Mouse (Mus musculus): ENCODE data around the gene Nfix. TPM values are rescaled to one million over a fixed set of nuclear protein-coding genes. Genes with fewer than 3 reads are reported as not detected.

The Nfix gene
- polyA plus RNA-seq, 1 experiment: 65.7 TPM

DNA sequence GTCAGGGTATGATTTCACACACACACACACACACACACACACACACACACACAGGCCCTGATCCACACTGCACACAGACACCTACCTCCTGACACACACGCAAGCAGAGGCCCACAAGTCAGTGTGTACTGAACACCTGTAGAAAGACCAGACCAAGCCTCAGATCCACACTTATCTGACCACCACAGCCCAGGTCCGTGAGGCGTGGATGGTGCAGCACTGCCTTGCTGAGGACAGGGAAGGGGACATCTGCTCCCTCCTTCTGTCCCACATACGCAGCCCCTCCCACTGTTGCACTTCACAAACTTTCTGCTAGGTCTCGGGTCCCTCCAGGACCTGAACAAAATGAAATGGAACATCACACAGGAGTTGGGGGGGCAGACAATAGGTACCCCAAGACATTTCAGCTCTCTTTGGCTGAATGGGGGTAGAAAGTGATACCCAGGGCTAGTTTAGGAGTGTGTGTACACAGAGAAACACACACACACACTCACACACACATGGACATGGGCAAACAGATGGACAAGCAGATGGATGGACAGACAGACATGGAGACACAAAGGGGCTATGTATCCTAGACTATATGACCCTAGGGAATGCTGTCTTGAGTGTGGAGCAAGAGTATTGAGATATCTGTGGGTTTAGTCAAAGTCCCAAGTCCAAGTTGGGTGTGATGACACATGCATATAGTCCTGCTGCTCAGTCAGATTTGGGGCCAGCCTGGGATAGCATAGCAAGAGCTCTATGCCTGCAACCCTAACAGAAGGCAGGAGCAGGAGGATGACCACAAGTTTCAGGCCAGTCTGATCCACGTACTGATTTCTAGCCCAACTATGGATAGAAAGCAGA is 47.2 kb downstream of the Nfix start:
- peaks cover 8% of the 10 kb centered on the region for H3K36me3 ChIP-seq (ENCODE audit: control insufficient read depth, insufficient read depth)
- TF ChIP-seq MYOG (IDR thresholded peaks at IDR 0.05; ENCODE audit: control insufficient read depth in 1 of 3, insufficient read depth in 1 of 3, insufficient read length in 2 of 3, low read depth in 2 of 3) (no peak), E2F4 (IDR thresholded peaks at IDR 0.05; ENCODE audit: insufficient read depth) (no peak), MYOD1 (IDR thresholded peaks at IDR 0.05; ENCODE audit: control insufficient read depth in 1 of 3, insufficient read length in 2 of 3, low read depth in 2 of 3) (peak in 2 of 3 experiments; percentile 45 to 55)
- peaks cover 40% of the 10 kb centered on the region for H3K79me2 ChIP-seq (ENCODE audit: control insufficient read depth, insufficient read depth)
- no peak overlapping the region for H3K4me2 ChIP-seq (ENCODE audit: low read depth)
- no peak overlapping the region for H3K4me3 ChIP-seq
- H3ac ChIP-seq (ENCODE audit: control insufficient read depth, insufficient read length): no peak overlapping the region
- H3K27me3 ChIP-seq (ENCODE audit: control insufficient read depth, insufficient read depth, insufficient read length): no peaks in the 10 kb centered on the region

- H3K79me2 ChIP-seq (ENCODE audit: control insufficient read depth, insufficient read depth): peaks cover 36% of the 10 kb centered on the region
- H3ac ChIP-seq (ENCODE audit: control insufficient read depth, insufficient read length): no peak overlapping the region
- peak overlapping the region; percentile 68 for H3K4me2 ChIP-seq (ENCODE audit: low read depth)
- TF ChIP-seq REST (IDR thresholded peaks at IDR 0.05; ENCODE audit: insufficient read depth, insufficient read length) (no peak), SRF (IDR thresholded peaks at IDR 0.05; ENCODE audit: control insufficient read depth, insufficient read length, low read depth) (no peak)
- H3K4me3 ChIP-seq: no peak overlapping the region
- H3K27me3 ChIP-seq (ENCODE audit: control insufficient read depth, insufficient read depth, insufficient read length): no peaks in the 10 kb centered on the region
- no peaks in the 10 kb centered on the region for H3K36me3 ChIP-seq (ENCODE audit: control insufficient read depth, insufficient read depth)
Observed at GRCm38 (mm10) chr8:84749519-84749918, 50.6 kb downstream of the Nfix start.

DNA sequence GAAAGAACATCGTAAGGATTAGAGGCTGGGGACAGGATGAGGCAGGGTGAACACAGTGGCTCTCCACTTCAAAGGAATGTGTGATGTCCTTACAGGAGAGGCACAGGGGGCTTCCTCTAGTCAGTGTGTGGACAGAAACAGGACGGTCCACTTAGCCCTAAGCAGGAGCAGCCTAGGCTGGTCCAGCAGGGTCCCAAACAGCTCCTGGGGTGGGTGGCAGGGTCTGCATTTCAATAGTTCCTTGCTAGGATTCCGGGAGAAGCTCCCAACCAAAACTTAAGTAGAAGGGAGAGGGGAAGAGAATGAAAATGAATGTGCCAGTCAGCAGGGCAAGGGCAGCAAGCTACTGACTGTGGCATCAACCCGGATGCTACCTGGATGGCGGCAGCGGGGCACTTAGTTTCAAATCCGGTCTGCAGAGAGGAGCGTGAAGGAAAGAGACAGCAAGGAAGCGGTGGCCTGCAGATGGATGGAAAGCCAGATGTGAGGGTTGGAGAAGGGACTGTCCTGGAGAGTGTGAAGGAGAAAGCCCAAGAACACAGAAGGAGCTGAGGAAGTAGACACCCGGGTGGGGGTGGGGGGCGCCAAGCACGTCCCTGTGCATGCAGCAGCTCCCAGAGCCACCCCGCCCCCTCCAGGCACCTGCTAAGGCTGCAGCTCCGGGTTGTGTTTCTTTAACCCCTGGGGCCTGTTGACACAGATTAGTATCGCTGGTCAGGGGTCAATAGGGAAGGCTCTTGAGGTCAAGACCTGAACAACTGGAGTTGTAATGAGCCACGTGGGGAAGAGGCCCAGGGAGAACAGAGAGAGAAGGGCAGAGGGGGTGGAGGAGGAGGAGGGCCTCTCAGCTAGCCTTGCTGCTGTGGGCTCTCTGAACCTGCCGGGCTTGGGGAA is 54.9 kb downstream of the Nfix start:
- no peak overlapping the region for H3ac ChIP-seq (ENCODE audit: control insufficient read depth, insufficient read length)
- H3K79me2 ChIP-seq (ENCODE audit: control insufficient read depth, insufficient read depth): peaks cover 27% of the 10 kb centered on the region
- TF ChIP-seq MAX (IDR thresholded peaks at IDR 0.05; ENCODE audit: low read depth) (no peak), USF1 (IDR thresholded peaks at IDR 0.05; ENCODE audit: low read depth) (peak; percentile 14), CEBPB (IDR thresholded peaks at IDR 0.05; ENCODE audit: insufficient read depth, poor library complexity, severe bottlenecking) (no peak), POLR2AphosphoS2 (IDR thresholded peaks at IDR 0.05; ENCODE audit: insufficient read length, low read depth) (no peak), REST (IDR thresholded peaks at IDR 0.05; ENCODE audit: insufficient read depth, insufficient read length) (no peak), TCF12 (IDR thresholded peaks at IDR 0.05; ENCODE audit: insufficient read depth, poor library complexity, severe bottlenecking) (no peak), MYOD1 (IDR thresholded peaks at IDR 0.05; ENCODE audit: control insufficient read depth in 1 of 3, insufficient read length in 2 of 3, low read depth in 2 of 3) (peak in 2 of 3 experiments; percentile 14 to 15), E2F4 (IDR thresholded peaks at IDR 0.05; ENCODE audit: insufficient read depth) (no peak), MYOG (IDR thresholded peaks at IDR 0.05; ENCODE audit: control insufficient read depth in 1 of 3, insufficient read depth in 1 of 3, insufficient read length in 2 of 3, low read depth in 2 of 3) (peak in 1 of 3 experiments; percentile 46), TCF3 (IDR thresholded peaks at IDR 0.05; ENCODE audit: insufficient read length, low read depth) (no peak), POLR2A (IDR thresholded peaks at IDR 0.05; ENCODE audit: insufficient read length, low read depth) (no peak), SRF (IDR thresholded peaks at IDR 0.05; ENCODE audit: control insufficient read depth, insufficient read length, low read depth) (no peak)
- H3K4me3 ChIP-seq: no peak overlapping the region
- H3K4me2 ChIP-seq (ENCODE audit: low read depth): peak overlapping the region; percentile 81
- H3K36me3 ChIP-seq (ENCODE audit: control insufficient read depth, insufficient read depth): no peaks in the 10 kb centered on the region
- H3K27me3 ChIP-seq (ENCODE audit: control insufficient read depth, insufficient read depth, insufficient read length): no peaks in the 10 kb centered on the region

DNA sequence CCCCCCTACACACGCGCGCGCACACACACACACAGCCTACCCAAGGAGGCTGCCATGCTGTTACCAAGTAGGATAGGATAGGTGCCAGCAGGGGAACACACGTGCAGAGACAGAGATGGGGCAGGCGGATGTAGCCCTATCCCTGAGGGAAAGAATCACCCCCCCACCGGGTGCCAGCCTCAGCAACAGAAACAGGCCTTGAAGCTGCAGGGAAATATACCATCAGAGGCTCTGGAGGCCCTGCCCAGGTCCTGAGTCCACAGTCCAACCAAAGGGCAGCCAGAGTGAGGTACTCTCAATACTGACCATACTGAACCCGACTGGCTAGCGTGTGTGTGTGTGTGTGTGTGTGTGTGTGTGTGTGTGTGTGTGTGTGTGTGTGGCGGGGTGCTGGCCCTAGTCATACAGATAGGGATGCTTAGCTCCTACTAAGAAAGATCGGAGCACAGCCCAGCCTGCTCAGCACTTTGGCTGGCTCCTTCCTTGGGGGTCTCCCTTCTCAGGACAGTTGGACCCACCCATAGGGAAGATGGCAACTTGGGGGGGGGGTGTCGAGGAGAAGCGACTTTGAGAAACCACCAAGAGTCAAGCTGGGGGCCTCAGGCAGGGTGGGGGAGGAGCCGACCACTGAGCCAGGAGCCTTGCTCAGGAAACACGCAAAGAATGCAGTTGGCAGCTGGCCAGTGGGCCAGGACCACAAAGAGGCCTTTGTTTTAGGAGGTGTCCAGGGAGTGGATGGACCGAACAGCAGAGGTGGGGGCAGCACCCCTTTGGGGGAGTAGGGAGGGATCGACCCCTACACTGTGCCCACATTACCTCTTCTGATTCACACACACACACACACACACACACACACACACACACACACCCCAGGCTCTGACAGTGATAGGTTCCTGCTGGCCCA is 56.4 kb downstream of the Nfix start:
- H3K4me3 ChIP-seq: peak overlapping the region; percentile 15
- TF ChIP-seq POLR2AphosphoS2 (IDR thresholded peaks at IDR 0.05; ENCODE audit: insufficient read length, low read depth): no peak
- peak in 1 of 3 experiments; percentile 20 for TF ChIP-seq MYOG (IDR thresholded peaks at IDR 0.05; ENCODE audit: control insufficient read depth in 1 of 3, insufficient read depth in 1 of 3, insufficient read length in 2 of 3, low read depth in 2 of 3)
- TF ChIP-seq SRF (IDR thresholded peaks at IDR 0.05; ENCODE audit: control insufficient read depth, insufficient read length, low read depth): no peak
- no peak for TF ChIP-seq MAX (IDR thresholded peaks at IDR 0.05; ENCODE audit: low read depth)
- TF ChIP-seq TCF12 (IDR thresholded peaks at IDR 0.05; ENCODE audit: insufficient read depth, poor library complexity, severe bottlenecking): no peak
- no peak for TF ChIP-seq POLR2A (IDR thresholded peaks at IDR 0.05; ENCODE audit: insufficient read length, low read depth)

More for the DNA sequence above, 56.4 kb downstream of the Nfix start:
- no peak overlapping the region for H3ac ChIP-seq (ENCODE audit: control insufficient read depth, insufficient read length)
- peak overlapping the region; percentile 81 for H3K4me2 ChIP-seq (ENCODE audit: low read depth)
- H3K27me3 ChIP-seq (ENCODE audit: control insufficient read depth, insufficient read depth, insufficient read length): no peaks in the 10 kb centered on the region
- H3K79me2 ChIP-seq (ENCODE audit: control insufficient read depth, insufficient read depth): peaks cover 22% of the 10 kb centered on the region
- no peaks in the 10 kb centered on the region for H3K36me3 ChIP-seq (ENCODE audit: control insufficient read depth, insufficient read depth)

All from myocyte (in vitro differentiated cells).